Mouse (Mus musculus) brain, adult 2 months (tissue): ENCODE measurements at regions not wholly inside any gene's neighbourhood (a gene's known extent, or its start where the extent isn't known, plus 50 kb on each side); places are given as distances from the start of the nearest gene placed in this dataset.

ENCODE experiments used
- DNase-seq: peaks from one replicate; pipeline ENCODE4 v3.0.0; 2011; ENCODE audit warnings: low read depth, low spot score

- DNase-seq: no peak
Observed at GRCm38 (mm10) chr17:54483901-54484300, 185.1 kb upstream of the Slc5a7 start.

DNA sequence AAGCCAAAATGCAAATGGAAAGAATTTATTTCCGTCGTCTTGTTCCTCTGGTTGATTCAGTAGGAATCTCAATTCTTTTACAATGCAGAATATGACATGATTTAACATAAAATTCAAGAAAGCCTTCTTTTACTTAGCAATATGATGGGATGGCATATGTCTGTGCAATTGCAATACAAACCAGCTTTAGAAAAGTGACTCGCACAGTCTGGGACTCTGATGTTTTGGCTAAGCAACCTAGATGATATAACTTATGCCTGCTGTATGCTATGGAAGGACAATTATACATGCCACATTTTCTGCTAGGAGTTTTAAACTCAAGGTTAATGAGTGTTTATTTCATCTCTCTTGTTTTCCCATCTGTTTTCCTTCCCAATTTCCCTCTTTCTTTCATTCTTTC is 141.1 kb upstream of the Slc5a7 start:
- peak; percentile 44 for DNase-seq

- peak; percentile 80 for DNase-seq
Observed at GRCm38 (mm10) chr17:54438435-54438834, 139.6 kb upstream of the Slc5a7 start.

GRCm38 (mm10) chr17:54429922-54430321 is 131.1 kb upstream of the Slc5a7 start:
- no peak for DNase-seq

DNA sequence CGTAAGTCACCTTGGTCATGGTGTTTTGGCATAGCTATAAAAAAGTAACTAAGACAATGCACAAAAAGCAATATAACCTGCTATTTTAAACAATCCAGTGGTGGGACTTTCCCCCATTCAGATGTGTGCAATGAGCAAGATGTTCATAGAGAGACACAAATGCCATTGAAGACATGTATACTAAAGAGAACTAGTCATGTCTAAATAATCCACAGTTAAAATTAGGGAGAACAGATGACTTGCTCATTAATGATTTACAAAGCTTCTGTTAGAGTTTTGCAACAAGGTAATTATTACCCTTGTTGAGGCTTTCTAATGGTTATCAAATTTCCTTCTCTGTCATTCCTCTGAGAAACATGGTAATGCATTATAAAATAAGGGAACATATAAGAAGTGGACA is 115.4 kb upstream of the Slc5a7 start:
- DNase-seq: no peak

- DNase-seq: no peak
Observed at GRCm38 (mm10) chr17:54396476-54396875, 97.6 kb upstream of the Slc5a7 start.

- DNase-seq: no peak
Observed at GRCm38 (mm10) chr17:54377500-54377899, 78.7 kb upstream of the Slc5a7 start.

DNA sequence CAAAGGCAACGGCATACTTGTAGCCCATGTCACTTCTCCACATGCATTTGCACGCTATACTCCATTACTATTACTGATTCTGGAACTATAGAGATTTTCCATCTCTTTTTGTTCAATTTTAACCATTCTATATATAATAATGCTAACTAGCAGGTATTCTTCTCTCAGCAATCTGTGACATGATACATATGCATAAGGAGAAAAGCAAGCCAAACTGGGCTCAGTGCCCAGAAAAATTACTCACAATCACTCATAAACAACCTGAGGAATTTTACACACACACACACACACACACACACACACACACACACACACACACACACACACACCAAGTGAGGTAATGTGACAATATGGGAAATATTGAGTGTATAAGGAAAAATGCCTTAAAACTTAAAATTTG is 69.8 kb upstream of the Slc5a7 start:
- peak; percentile 80 for DNase-seq

GRCm38 (mm10) chr17:54367948-54368347 is 69.1 kb upstream of the Slc5a7 start:
- no peak for DNase-seq

DNA sequence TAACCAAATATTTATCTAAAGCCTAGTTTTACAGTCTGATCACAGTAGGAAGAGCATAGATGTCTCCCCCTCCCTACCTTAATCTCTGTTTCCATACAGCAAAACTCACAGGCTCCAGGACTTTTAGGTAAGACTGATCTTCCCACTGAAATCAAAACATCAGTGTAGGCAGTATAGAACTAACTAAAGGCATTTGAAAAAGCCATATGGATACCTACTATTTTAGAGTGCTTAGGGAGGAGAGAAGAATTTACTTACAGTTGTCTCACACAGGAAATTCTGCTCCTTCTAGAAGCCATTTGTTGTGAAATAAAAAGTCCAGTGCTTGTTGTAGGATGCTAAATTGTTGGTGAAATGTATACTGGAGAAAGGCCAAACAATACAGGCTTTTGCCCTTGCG is 64.2 kb upstream of the Slc5a7 start:
- DNase-seq: peak; percentile 44

GRCm38 (mm10) chr17:54353063-54353462 is 54.2 kb upstream of the Slc5a7 start:
- no peak for DNase-seq

DNA sequence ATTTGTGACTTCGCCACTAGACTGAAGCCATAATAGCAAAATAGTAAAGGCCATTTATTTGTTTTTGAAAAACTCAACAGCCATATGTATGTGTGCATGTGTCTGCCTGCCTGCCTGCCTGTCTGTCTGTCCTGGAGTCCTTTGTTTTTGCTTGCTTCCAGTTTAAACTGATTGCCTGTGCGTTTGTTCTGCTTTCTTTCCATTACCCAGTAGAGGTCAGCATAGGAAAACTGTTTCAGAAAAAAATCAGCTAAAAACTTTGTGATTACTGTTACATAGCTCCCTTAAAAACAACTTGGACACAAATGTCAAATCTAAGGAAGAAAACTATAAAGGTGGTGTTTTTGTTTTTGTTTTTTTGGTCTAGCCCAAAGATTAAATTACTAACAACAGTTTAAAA is 52.0 kb upstream of the Slc5a7 start:
- DNase-seq: peak; percentile 55
